Mouse (Mus musculus) testis, adult 2 months (tissue): ENCODE measurements around the gene Cpped1.

Experiments used
- CTCF ChIP-seq: fragments of 200-500 bp; IDR thresholded peaks from 2 replicates; pipeline ENCODE4 v1.5.1; 2012; ENCODE audit warnings: low read depth, mild to moderate bottlenecking, inconsistent platforms, low read length, moderate library complexity; ENCODE audit not compliant: control insufficient read depth, insufficient read depth, insufficient replicate concordance
- POLR2A ChIP-seq: fragments of 200-500 bp; IDR thresholded peaks from 2 replicates; pipeline ENCODE4 v1.6.1; 2012; ENCODE audit warnings: low read depth, mild to moderate bottlenecking, inconsistent platforms, low read length, moderate library complexity; ENCODE audit not compliant: control insufficient read depth

GRCm38 (mm10) chr16:11900341-11900740, 8.9 kb downstream of the Cpped1 start:
- no peak for TF ChIP-seq CTCF
- no peak for TF ChIP-seq POLR2A
